Mouse (Mus musculus): ENCODE results near the gene Trak1.

DNA sequence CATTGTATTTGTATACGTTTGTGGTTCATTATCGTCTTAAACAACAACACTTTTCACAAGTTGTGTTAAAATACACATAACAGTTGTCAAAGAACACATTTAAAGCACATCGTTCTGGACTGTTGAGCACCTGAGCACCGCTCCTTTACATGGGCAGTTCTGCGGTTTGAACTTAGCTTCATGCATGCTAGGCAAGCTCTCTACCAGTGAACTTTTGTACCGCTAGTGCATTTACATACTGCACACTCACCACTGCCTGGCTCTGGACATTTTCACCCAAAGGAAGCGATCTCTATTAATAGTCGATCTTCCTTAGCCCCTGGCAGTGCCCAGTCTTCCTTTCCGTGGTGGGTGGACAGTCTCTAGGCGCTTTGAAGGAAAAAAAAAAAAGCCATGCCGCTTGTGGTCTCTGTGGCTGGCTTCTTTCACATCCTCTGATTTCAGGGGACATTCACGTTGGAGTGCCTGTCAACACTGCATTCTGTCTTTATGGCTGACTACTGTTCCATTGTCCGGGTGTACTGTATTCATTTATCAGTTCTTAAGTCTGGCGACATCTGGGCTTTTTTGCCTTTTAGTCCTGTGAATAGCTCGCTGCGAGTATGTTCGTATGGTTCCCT is 84.5 kb downstream of the Trak1 start:
- TF ChIP-seq CTCF (IDR thresholded peaks at IDR 0.05; ENCODE audit: extremely low read depth, insufficient read depth, insufficient read length, insufficient replicate concordance) (no peak), POLR2A (IDR thresholded peaks at IDR 0.05; ENCODE audit: low read depth, low read length) (no peak)
